Mouse (Mus musculus) heart, embryonic 15.5 days (tissue): ENCODE data around the gene Pcbp2. TPM values are rescaled to one million over a fixed set of nuclear protein-coding genes. Genes with fewer than 3 reads are reported as not detected.

Experiments used
- polyA plus RNA-seq: library from polyadenylated mRNA; unstranded; fragments of >200 nt; fragmentation: Nextera tagmentation; extraction: Ambion mirVana; gene quantifications from 2 replicates; pipeline ENCODE4 v1.2.1, GENCODE M21; 2015

Pcbp2 gene
- polyA plus RNA-seq, 1 experiment from 2014 or later, result 130 TPM

Other genes starting within 250 kb of the Pcbp2 start
- gene Itgb7, start 238.6 kb upstream of the Pcbp2 start, polyA plus RNA-seq, result 1.7 and 8.9 TPM in 2 replicates
- gene Rarg, start 213.0 kb upstream of the Pcbp2 start, polyA plus RNA-seq, result 7.9 and 15.8 TPM in 2 replicates
- gene Gm9918, start 200.0 kb upstream of the Pcbp2 start, polyA plus RNA-seq, result not detected in 2 replicates
- gene Mfsd5, start 191.1 kb upstream of the Pcbp2 start, polyA plus RNA-seq, result 39.3 and 47.4 TPM in 2 replicates
- 14.7 and 20.0 TPM in 2 replicates for gene Espl1, start 174.3 kb upstream of the Pcbp2 start, polyA plus RNA-seq
- gene Pfdn5, start 144.4 kb upstream of the Pcbp2 start, polyA plus RNA-seq, result 261 and 296 TPM in 2 replicates
- gene Myg1, start 138.8 kb upstream of the Pcbp2 start, polyA plus RNA-seq, result 47.9 and 69.2 TPM in 2 replicates
- 39.1 and 52.4 TPM in 2 replicates for gene Aaas, start 119.8 kb upstream of the Pcbp2 start, polyA plus RNA-seq
- 0.15 and 0.22 TPM in 2 replicates for gene Sp7, start 103.4 kb upstream of the Pcbp2 start, polyA plus RNA-seq
- 4.7 and 5.0 TPM in 2 replicates for gene Sp1, start 64.4 kb upstream of the Pcbp2 start, polyA plus RNA-seq
- gene Amhr2, start 25.2 kb upstream of the Pcbp2 start, polyA plus RNA-seq, result 4.9 and 5.7 TPM in 2 replicates
- gene Prr13, start 11.5 kb upstream of the Pcbp2 start, polyA plus RNA-seq, result 87.9 and 91.2 TPM in 2 replicates
- 2.0 and 2.6 TPM in 2 replicates for gene Gm10337, start 33.2 kb downstream of the Pcbp2 start, polyA plus RNA-seq
- 9.8 and 13.1 TPM in 2 replicates for gene Map3k12, start 46.5 kb downstream of the Pcbp2 start, polyA plus RNA-seq
- 78.3 and 87.9 TPM in 2 replicates for gene Tarbp2, start 47.7 kb downstream of the Pcbp2 start, polyA plus RNA-seq
- 2.3 and 2.4 TPM in 2 replicates for gene Npff, start 54.4 kb downstream of the Pcbp2 start, polyA plus RNA-seq
- 0.24 TPM in 1 of 2 replicates, not detected in the other for gene Gm28047, start 154.5 kb downstream of the Pcbp2 start, polyA plus RNA-seq
- 26.7 and 32.7 TPM in 2 replicates for gene Atf7, start 154.9 kb downstream of the Pcbp2 start, polyA plus RNA-seq
- gene Atp5g2, start 201.8 kb downstream of the Pcbp2 start, polyA plus RNA-seq, result 58.1 and 78.1 TPM in 2 replicates